Mouse (Mus musculus) cerebellum, postnatal 4 days (tissue): ENCODE data around the gene Scfd1.

Experiments used
- DNase-seq, 2 experiments: peaks; one replicate each; pipeline ENCODE4 v3.0.0; 2022; ENCODE audit warnings: low spot score in 2 of 2, mixed read lengths in 1 of 2

Scfd1 gene

GRCm38 (mm10) chr12:51377003-51377887 is at the start of gene Scfd1:
Gene Scfd1 (plus strand): TSS chr12:51377510.
- peak; percentile 82 to 92 for DNase-seq

- DNase-seq, result no peak
Measured at GRCm38 (mm10) chr12:51337014-51337413, 40.3 kb upstream of the Scfd1 start.

GRCm38 (mm10) chr12:51346121-51346520 is 31.2 kb upstream of the Scfd1 start:
- no peak for DNase-seq

- DNase-seq, result peak; percentile 76 to 86
Measured at GRCm38 (mm10) chr12:51347988-51348697, 29.2 kb upstream of the Scfd1 start, which contains the start of gene G2e3. Gene G2e3 (plus strand): TSS chr12:51348061.

GRCm38 (mm10) chr12:51348698-51348998 is 28.7 kb upstream of the Scfd1 start:
- DNase-seq, result no peak

GRCm38 (mm10) chr12:51355296-51355695 is 22.0 kb upstream of the Scfd1 start:
- no peak for DNase-seq

GRCm38 (mm10) chr12:51361294-51361693 is 16.0 kb upstream of the Scfd1 start:
- DNase-seq, result no peak

- no peak for DNase-seq
Measured at GRCm38 (mm10) chr12:51362898-51363297, 14.4 kb upstream of the Scfd1 start.

GRCm38 (mm10) chr12:51368504-51368903 is 8.8 kb upstream of the Scfd1 start:
- DNase-seq, result no peak

- DNase-seq, result no peak
Measured at GRCm38 (mm10) chr12:51377888-51378190, 529 bp downstream of the Scfd1 start.

GRCm38 (mm10) chr12:51399871-51400270 is 22.6 kb downstream of the Scfd1 start:
- DNase-seq, result no peak

- DNase-seq, result no peak
Measured at GRCm38 (mm10) chr12:51402060-51402698, 24.9 kb downstream of the Scfd1 start.

GRCm38 (mm10) chr12:51403987-51404586 is 26.8 kb downstream of the Scfd1 start:
- no peak for DNase-seq

- no peak for DNase-seq
Measured at GRCm38 (mm10) chr12:51411362-51411761, 34.1 kb downstream of the Scfd1 start.

GRCm38 (mm10) chr12:51437541-51437940 is 60.2 kb downstream of the Scfd1 start:
- no peak for DNase-seq

GRCm38 (mm10) chr12:51438311-51438710 is 61.0 kb downstream of the Scfd1 start:
- DNase-seq, result no peak

GRCm38 (mm10) chr12:51449303-51449702 is 72.0 kb downstream of the Scfd1 start:
- DNase-seq, result no peak

GRCm38 (mm10) chr12:51470881-51471280 is 93.6 kb downstream of the Scfd1 start:
- DNase-seq, result no peak

GRCm38 (mm10) chr12:51481246-51481645 is 103.9 kb downstream of the Scfd1 start:
- DNase-seq, result no peak

GRCm38 (mm10) chr12:51492040-51492439 is 114.7 kb downstream of the Scfd1 start:
- DNase-seq, result no peak

GRCm38 (mm10) chr12:51493476-51493875 is 116.2 kb downstream of the Scfd1 start:
- DNase-seq, result no peak

- DNase-seq, result no peak
Measured at GRCm38 (mm10) chr12:51494641-51495040, 117.3 kb downstream of the Scfd1 start.
